Mouse (Mus musculus) central nervous system, embryonic 11.5 days (tissue): Measurements from ENCODE around the gene 4930555G01Rik. TPM values are rescaled to one million over a fixed set of nuclear protein-coding genes. Genes with fewer than 3 reads are reported as not detected.

ENCODE experiments used
- polyA plus RNA-seq: library from polyadenylated mRNA; depleted of rRNA; stranded (reverse); fragments of >200 nt; gene quantifications from 2 replicates; pipeline ENCODE4 v1.2.3, GENCODE M21; 2012; rRNA removed

Gene 4930555G01Rik
- polyA plus RNA-seq = not detected in 2 replicates

GRCm38 (mm10) chr14:5050329-5050728 lies at the start of gene 4930555G01Rik:
Gene 4930555G01Rik, plus strand, starts transcription at chr14:5050629.

GRCm38 (mm10) chr14:5015591-5015990 lies 34.8 kb upstream of the 4930555G01Rik start, which contains the start of gene Gm3298:
Gene Gm3298, plus strand, starts transcription at chr14:5015891.

DNA sequence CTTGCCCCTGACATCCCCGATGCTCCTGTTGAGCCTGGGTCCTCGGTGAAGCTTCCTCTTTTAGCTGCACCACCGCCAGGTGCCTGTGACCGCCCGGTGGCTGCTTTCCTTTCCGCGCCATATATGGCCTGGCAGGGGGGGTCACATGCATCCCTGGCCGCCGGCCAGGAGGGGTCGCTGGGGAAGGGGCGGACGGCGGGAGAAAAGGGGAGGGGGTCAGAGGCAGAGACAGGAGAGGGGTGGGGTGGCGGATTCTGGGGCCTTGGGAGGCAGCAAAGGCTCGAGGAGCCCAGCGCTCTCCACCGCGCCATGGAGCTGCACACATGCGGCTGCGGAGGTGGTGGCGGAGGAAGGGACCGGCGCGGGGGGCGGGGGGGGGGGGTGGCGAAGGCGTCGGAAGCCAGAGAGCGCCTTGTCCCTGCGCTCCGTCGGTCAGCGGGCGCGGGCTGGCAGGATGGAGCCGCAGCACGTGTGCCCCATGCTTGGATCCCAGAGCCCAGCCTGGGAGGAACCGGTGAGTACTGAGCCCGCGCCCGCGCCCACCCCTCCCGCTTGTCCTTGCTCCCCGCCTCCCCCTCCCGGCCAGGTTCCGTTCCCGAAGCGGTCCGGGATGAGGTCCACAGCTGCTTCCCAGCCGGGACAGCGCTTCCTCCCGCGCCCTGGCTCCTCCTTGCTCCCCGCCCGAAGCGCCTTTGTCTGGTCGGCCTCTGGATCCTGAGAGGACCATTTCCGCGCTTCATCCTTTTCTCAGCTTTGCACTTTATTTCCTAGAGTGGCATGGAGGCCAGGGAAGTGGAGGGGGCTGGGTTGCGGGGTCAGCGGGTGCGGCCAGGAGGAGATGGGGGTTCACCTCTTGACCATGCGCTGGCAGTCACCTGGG lies 20.4 kb downstream of the 4930555G01Rik start, which contains the start of gene Gm8281:
Gm8281 (plus strand) TSS at position 430 of the 880 bp plus-strand sequence.

Other genes starting within 250 kb of the 4930555G01Rik start
- gene Gm3269, start 212.5 kb upstream of the 4930555G01Rik start, polyA plus RNA-seq = not detected in 2 replicates
- gene Gm3264, start 195.1 kb upstream of the 4930555G01Rik start, polyA plus RNA-seq = 1.1 and 3.3 TPM in 2 replicates
- gene Gm3278, start 158.2 kb upstream of the 4930555G01Rik start, polyA plus RNA-seq = 0.07 TPM in 1 of 2 replicates, not detected in the other
- 0.19 TPM in 1 of 2 replicates, not detected in the other for gene Gm8297, start 66.7 kb upstream of the 4930555G01Rik start, polyA plus RNA-seq
- 0.89 TPM in 1 of 2 replicates, not detected in the other for gene Gm3298, start 34.7 kb upstream of the 4930555G01Rik start, polyA plus RNA-seq
- 3.5 and 7.8 TPM in 2 replicates for gene Gm8281, start 20.4 kb downstream of the 4930555G01Rik start, polyA plus RNA-seq
- gene Gm8279, start 80.9 kb downstream of the 4930555G01Rik start, polyA plus RNA-seq = not detected in 2 replicates
- 0.76 TPM in 1 of 2 replicates, not detected in the other for gene Gm3317, start 113.9 kb downstream of the 4930555G01Rik start, polyA plus RNA-seq
- gene Gm8271, start 135.2 kb downstream of the 4930555G01Rik start, polyA plus RNA-seq = not detected in 2 replicates
- not detected in 2 replicates for gene Gm3526, start 210.0 kb downstream of the 4930555G01Rik start, polyA plus RNA-seq